In genomic region chr11:3290640-3291310, GRCm38 (mm10) we compare ENCODE assay signal across 8 mouse cellular contexts. TPM values are rescaled to one million over a fixed set of nuclear protein-coding genes. Genes with fewer than 3 reads are reported as not detected.
DNase-seq lines count a peak whose midpoint lies in the region; ATAC-seq and TF ChIP-seq lines count a peak whose summit lies in the region.

No protein-coding gene starts in this region.

- H3K9ac ChIP-seq in intestine, postnatal 0 days (ENCODE audit: low read depth, low read length), result peak overlapping the region; percentile 84
- peak overlapping the region; percentile 97 for H3K9ac ChIP-seq in midbrain, embryonic 13.5 days (replicated peaks)

- peaks cover 18% of the 10 kb centered on the region for H3K36me3 ChIP-seq in intestine, postnatal 0 days (ENCODE audit: control insufficient read depth, insufficient read depth)
- H3K36me3 ChIP-seq in limb, embryonic 10.5 days, result peaks cover 45% of the 10 kb centered on the region
- peaks cover 23% of the 10 kb centered on the region for H3K36me3 ChIP-seq in midbrain, embryonic 13.5 days

- no peak for TF ChIP-seq CTCF in intestine, postnatal 0 days (IDR thresholded peaks at IDR 0.05; ENCODE audit: low read depth)

- H3K27ac ChIP-seq in intestine, postnatal 0 days (ENCODE audit: low read depth, low read length), result peak overlapping the region; percentile 91
- peak overlapping the region; percentile 98 for H3K27ac ChIP-seq in limb, embryonic 10.5 days
- peak overlapping the region; percentile 100 for H3K27ac ChIP-seq in midbrain, embryonic 13.5 days

- H3K9me3 ChIP-seq in intestine, postnatal 0 days (ENCODE audit: control insufficient read depth), result no peaks in the 10 kb centered on the region
- H3K9me3 ChIP-seq in limb, embryonic 10.5 days (replicated peaks), result no peaks in the 10 kb centered on the region
- no peaks in the 10 kb centered on the region for H3K9me3 ChIP-seq in midbrain, embryonic 13.5 days

- H3K4me2 ChIP-seq in intestine, postnatal 0 days (replicated peaks; ENCODE audit: low read depth), result peak overlapping the region; percentile 99
- peak overlapping the region; percentile 89 for H3K4me2 ChIP-seq in midbrain, embryonic 13.5 days (replicated peaks)

- H3K27me3 ChIP-seq in intestine, postnatal 0 days (replicated peaks; ENCODE audit: control insufficient read depth, insufficient read depth, low read length), result no peaks in the 10 kb centered on the region
- no peaks in the 10 kb centered on the region for H3K27me3 ChIP-seq in limb, embryonic 10.5 days (ENCODE audit: low read depth, poor library complexity, severe bottlenecking)
- no peaks in the 10 kb centered on the region for H3K27me3 ChIP-seq in midbrain, embryonic 13.5 days

- under 1% methylated on average over 50 of the region's 50 CpGs for WGBS in intestine, postnatal 0 days
- under 1% methylated on average over 50 of the region's 50 CpGs for WGBS in limb, embryonic 10.5 days
- WGBS in midbrain, embryonic 13.5 days, result under 1% methylated on average over 50 of the region's 50 CpGs

- no peak; the same call in 1 of the 2 replicates for ATAC-seq in intestine, postnatal 0 days
- ATAC-seq in midbrain, embryonic 13.5 days, result peak; percentile 1; the same call in 1 of the 2 replicates

- peak; percentile 49 to 67 for DNase-seq in heart, adult 18-20 months
- no peak for DNase-seq in heart, adult 8-10 months (ENCODE audit: low spot score)
- peak; percentile 74 to 85 for DNase-seq in cerebellum, postnatal 10 days
- DNase-seq in frontal cortex, postnatal 36 days (ENCODE audit: low spot score in 2 of 2), result peak; percentile 58 to 74
- no peak for DNase-seq in limb, embryonic 10.5 days (ENCODE audit: low spot score)
- DNase-seq in spleen, postnatal 14 days (ENCODE audit: low spot score in 2 of 2), result peak; percentile 33 to 37

- H3K4me1 ChIP-seq in intestine, postnatal 0 days (replicated peaks; ENCODE audit: control insufficient read depth, insufficient read depth, low read length), result 0 out of 2 replicates have a peak, but pooled peaks cover 7% of the 10 kb centered on the region
- peaks cover 51% of the 10 kb centered on the region for H3K4me1 ChIP-seq in limb, embryonic 10.5 days
- peaks cover 47% of the 10 kb centered on the region for H3K4me1 ChIP-seq in midbrain, embryonic 13.5 days (replicated peaks)

- H3K4me3 ChIP-seq in intestine, postnatal 0 days (ENCODE audit: low read depth, low read length), result peak overlapping the region; percentile 88
- H3K4me3 ChIP-seq in limb, embryonic 10.5 days, result peak overlapping the region; percentile 86
- H3K4me3 ChIP-seq in midbrain, embryonic 13.5 days (replicated peaks), result peak overlapping the region; percentile 89

RNA-seq across cellular contexts. Expression of gene Patz1, which starts 2.1 kb away (rescaled TPM):
- total RNA-seq in heart, adult 18-20 months (2021), result 10 to 100 TPM; 19.4 to 23.1 TPM
- total RNA-seq in heart, adult 8-10 months (2022), result 10 to 100 TPM; 21.3 to 33.6 (median 25.4) TPM
- polyA plus RNA-seq in intestine, postnatal 0 days (2015; fragmentation: Nextera tagmentation; extraction: Ambion mirVana), result 10.7 and 12.1 TPM in 2 replicates
- polyA plus RNA-seq in limb, embryonic 10.5 days (2016; fragmentation: Nextera tagmentation; extraction: Ambion mirVana), result 80.2 and 81.7 TPM in 2 replicates
- 94.6 and 106 TPM in 2 replicates for polyA plus RNA-seq in midbrain, embryonic 13.5 days (2015; fragmentation: Nextera tagmentation; extraction: Ambion mirVana)

RNA-seq across cellular contexts. Expression of gene Drg1, which starts 24.6 kb away (rescaled TPM):
- 10 to 100 TPM; 60.1 to 70.5 TPM for total RNA-seq in heart, adult 18-20 months (2021)
- 10 to 100 TPM; 53.6 to 60.6 (median 58.8) TPM for total RNA-seq in heart, adult 8-10 months (2022)
- 85.5 and 93.7 TPM in 2 replicates for polyA plus RNA-seq in intestine, postnatal 0 days (2015; fragmentation: Nextera tagmentation; extraction: Ambion mirVana)
- 276 and 280 TPM in 2 replicates for polyA plus RNA-seq in limb, embryonic 10.5 days (2016; fragmentation: Nextera tagmentation; extraction: Ambion mirVana)
- polyA plus RNA-seq in midbrain, embryonic 13.5 days (2015; fragmentation: Nextera tagmentation; extraction: Ambion mirVana), result 261 and 285 TPM in 2 replicates

RNA-seq across cellular contexts. Expression of gene Pik3ip1, which starts 39.4 kb away (rescaled TPM):
- total RNA-seq in heart, adult 18-20 months (2021), result 10 to 100 TPM; 45.2 to 51.2 TPM
- total RNA-seq in heart, adult 8-10 months (2022), result 10 to 100 TPM; 37.3 to 67.8 (median 56.9) TPM
- polyA plus RNA-seq in intestine, postnatal 0 days (2015; fragmentation: Nextera tagmentation; extraction: Ambion mirVana), result 6.5 and 6.8 TPM in 2 replicates
- polyA plus RNA-seq in limb, embryonic 10.5 days (2016; fragmentation: Nextera tagmentation; extraction: Ambion mirVana), result 5.9 and 8.5 TPM in 2 replicates
- polyA plus RNA-seq in midbrain, embryonic 13.5 days (2015; fragmentation: Nextera tagmentation; extraction: Ambion mirVana), result 24.2 and 25.1 TPM in 2 replicates

Comparison
In these comparisons a context has a peak if more than half of its experiments do, and no peak if none do; other contexts are left out.
1. DNase-seq: peak in heart, adult 18-20 months (2 of 2), cerebellum, postnatal 10 days (2 of 2), frontal cortex, postnatal 36 days (2 of 2) and spleen, postnatal 14 days (2 of 2); none in heart, adult 8-10 months (single experiment) and limb, embryonic 10.5 days (single experiment).
2. Peak in every context shown above with its lines, with median percentiles within 50 percentile points of each other: H3K27ac ChIP-seq and H3K4me3 ChIP-seq.